Mouse (Mus musculus): Measurements from ENCODE around the gene Ugt1a1. TPM values are rescaled to one million over a fixed set of nuclear protein-coding genes. Genes with fewer than 3 reads are reported as not detected.

The Ugt1a1 gene
- polyA plus RNA-seq, 1 experiment from 2014 or later: not detected

GRCm38 (mm10) chr1:88197443-88197842, 14.3 kb upstream of the Ugt1a1 start:
- WGBS: 68% methylated on average over 3 of the region's 3 CpGs
- no peak for ATAC-seq (ENCODE audit: insufficient read depth)
- H3K4me2 ChIP-seq: no peak overlapping the region
- no peaks in the 10 kb centered on the region for H3K9me3 ChIP-seq (ENCODE audit: low read depth, low read length)
- no peak overlapping the region for H3K9ac ChIP-seq
- H3K4me1 ChIP-seq (ENCODE audit: insufficient read depth): no peaks in the 10 kb centered on the region
- no peak overlapping the region for H3K27ac ChIP-seq (ENCODE audit: low read depth)
- H3K36me3 ChIP-seq (ENCODE audit: insufficient read depth): no peaks in the 10 kb centered on the region
- H3K4me3 ChIP-seq (ENCODE audit: low read depth, low read length): no peak overlapping the region
- no peak for TF ChIP-seq CTCF (IDR thresholded peaks at IDR 0.05; ENCODE audit: low read depth)
- no peak for DNase-seq
- H3K27me3 ChIP-seq (ENCODE audit: insufficient read depth, low read length): no peaks in the 10 kb centered on the region

- Histone ChIP-seq H3K4me1 (ENCODE audit: insufficient read depth) (no peaks in the 10 kb centered on the region), H3K27me3 (ENCODE audit: insufficient read depth, low read length) (no peaks in the 10 kb centered on the region), H3K36me3 (ENCODE audit: insufficient read depth) (no peaks in the 10 kb centered on the region), H3K4me2 (no peak overlapping the region), H3K9ac (no peak overlapping the region), H3K27ac (ENCODE audit: low read depth) (no peak overlapping the region), H3K4me3 (ENCODE audit: low read depth, low read length) (no peak overlapping the region), H3K9me3 (ENCODE audit: low read depth, low read length) (peaks cover 9% of the 10 kb centered on the region; the same call in 1 of the 2 replicates)
- WGBS: 67% methylated on average over 2 of the region's 2 CpGs
- DNase-seq: no peak
- no peak for ATAC-seq (ENCODE audit: insufficient read depth)
- TF ChIP-seq CTCF (IDR thresholded peaks at IDR 0.05; ENCODE audit: low read depth): no peak
Observed at GRCm38 (mm10) chr1:88199996-88200395, 11.8 kb upstream of the Ugt1a1 start.

GRCm38 (mm10) chr1:88200456-88200855, 11.3 kb upstream of the Ugt1a1 start, which contains the start of gene Ugt1a2:
Ugt1a2 (plus strand) TSS chr1:88200601.
- no peak for TF ChIP-seq CTCF (IDR thresholded peaks at IDR 0.05; ENCODE audit: low read depth)
- 73% methylated on average over 7 of the region's 7 CpGs for WGBS

GRCm38 (mm10) chr1:88205294-88205922, 6.4 kb upstream of the Ugt1a1 start, which contains the start of gene Dnajb3:
Dnajb3 (minus strand) TSS chr1:88205782.
- TF ChIP-seq CTCF (IDR thresholded peaks at IDR 0.05; ENCODE audit: low read depth): no peak
- peak within 1 kb of the TSS; percentile 81 for H3K4me2 ChIP-seq
- peak within 1 kb of the TSS; percentile 44 for H3K4me3 ChIP-seq (ENCODE audit: low read depth, low read length)
- H3K27ac ChIP-seq (ENCODE audit: low read depth): no peak within 1 kb of the TSS
- ATAC-seq (ENCODE audit: insufficient read depth) (peak; percentile 99), DNase-seq (peak; percentile 90)
- H3K27me3 ChIP-seq (ENCODE audit: insufficient read depth, low read length): no peaks in the 10 kb centered on the region
- H3K9me3 ChIP-seq (ENCODE audit: low read depth, low read length): peaks cover 9% of the 10 kb centered on the region; the same call in 1 of the 2 replicates
- WGBS: 4% methylated on average over 62 of the region's 62 CpGs
- no peaks in the 10 kb centered on the region for H3K36me3 ChIP-seq (ENCODE audit: insufficient read depth)
- H3K4me1 ChIP-seq (ENCODE audit: insufficient read depth): no peaks in the 10 kb centered on the region
- peak within 1 kb of the TSS; percentile 64 for H3K9ac ChIP-seq

More at GRCm38 (mm10) chr1:88200456-88200855, 11.3 kb upstream of the Ugt1a1 start, which contains the start of gene Ugt1a2:
- Histone ChIP-seq H3K9me3 (ENCODE audit: low read depth, low read length) (peaks cover 9% of the 10 kb centered on the region; the same call in 1 of the 2 replicates), H3K9ac (no peak within 1 kb of the TSS), H3K4me2 (no peak within 1 kb of the TSS), H3K27ac (ENCODE audit: low read depth) (no peak within 1 kb of the TSS), H3K27me3 (ENCODE audit: insufficient read depth, low read length) (no peaks in the 10 kb centered on the region), H3K36me3 (ENCODE audit: insufficient read depth) (no peaks in the 10 kb centered on the region), H3K4me3 (ENCODE audit: low read depth, low read length) (no peak within 1 kb of the TSS), H3K4me1 (ENCODE audit: insufficient read depth) (no peaks in the 10 kb centered on the region)
- DNase-seq: no peak
- no peak for ATAC-seq (ENCODE audit: insufficient read depth)

- Histone ChIP-seq H3K9me3 (ENCODE audit: low read depth, low read length) (peaks cover 17% of the 10 kb centered on the region), H3K27me3 (ENCODE audit: insufficient read depth, low read length) (no peaks in the 10 kb centered on the region), H3K4me3 (ENCODE audit: low read depth, low read length) (no peak overlapping the region), H3K36me3 (ENCODE audit: insufficient read depth) (no peaks in the 10 kb centered on the region), H3K9ac (no peak overlapping the region), H3K27ac (ENCODE audit: low read depth) (no peak overlapping the region; the same call in 1 of the 2 replicates), H3K4me1 (ENCODE audit: insufficient read depth) (no peaks in the 10 kb centered on the region), H3K4me2 (no peak overlapping the region)
- TF ChIP-seq CTCF (IDR thresholded peaks at IDR 0.05; ENCODE audit: low read depth): no peak
- DNase-seq (no peak), ATAC-seq (ENCODE audit: insufficient read depth) (no peak)
- WGBS: 68% methylated on average over 2 of the region's 2 CpGs
Observed at GRCm38 (mm10) chr1:88206843-88207479, 4.8 kb upstream of the Ugt1a1 start.

GRCm38 (mm10) chr1:88212341-88213045, 734 bp downstream of the Ugt1a1 start:
- Histone ChIP-seq H3K4me3 (ENCODE audit: low read depth, low read length) (no peak overlapping the region), H3K9ac (no peak overlapping the region), H3K4me2 (no peak overlapping the region), H3K27me3 (ENCODE audit: insufficient read depth, low read length) (no peaks in the 10 kb centered on the region), H3K4me1 (ENCODE audit: insufficient read depth) (no peaks in the 10 kb centered on the region), H3K27ac (ENCODE audit: low read depth) (no peak overlapping the region), H3K36me3 (ENCODE audit: insufficient read depth) (no peaks in the 10 kb centered on the region), H3K9me3 (ENCODE audit: low read depth, low read length) (peaks cover 60% of the 10 kb centered on the region)
- ATAC-seq (ENCODE audit: insufficient read depth) (0 out of 2 replicates have a peak, but pooled peaks have one; percentile 3), DNase-seq (peak; percentile 20)
- no peak for TF ChIP-seq CTCF (IDR thresholded peaks at IDR 0.05; ENCODE audit: low read depth)
- WGBS: 54% methylated on average over 8 of the region's 8 CpGs

GRCm38 (mm10) chr1:88213061-88213460, 1.3 kb downstream of the Ugt1a1 start:
- TF ChIP-seq CTCF (IDR thresholded peaks at IDR 0.05; ENCODE audit: low read depth): no peak
- Histone ChIP-seq H3K4me1 (ENCODE audit: insufficient read depth) (no peaks in the 10 kb centered on the region), H3K27me3 (ENCODE audit: insufficient read depth, low read length) (no peaks in the 10 kb centered on the region), H3K9me3 (ENCODE audit: low read depth, low read length) (peaks cover 62% of the 10 kb centered on the region), H3K9ac (no peak overlapping the region), H3K4me3 (ENCODE audit: low read depth, low read length) (no peak overlapping the region), H3K27ac (ENCODE audit: low read depth) (no peak overlapping the region), H3K4me2 (no peak overlapping the region), H3K36me3 (ENCODE audit: insufficient read depth) (no peaks in the 10 kb centered on the region)
- 74% methylated on average over 1 of the region's 1 CpGs for WGBS
- DNase-seq (peak; percentile 11), ATAC-seq (ENCODE audit: insufficient read depth) (no peak)

Measured in lung, embryonic 14.5 days (tissue).